Mouse (Mus musculus) right cerebral cortex, postnatal 14 days (tissue): Measurements from ENCODE around the gene Gtf3a.

Source experiments
- DNase-seq: peaks from one replicate; pipeline ENCODE4 v3.0.0; 2022

The Gtf3a gene

DNA sequence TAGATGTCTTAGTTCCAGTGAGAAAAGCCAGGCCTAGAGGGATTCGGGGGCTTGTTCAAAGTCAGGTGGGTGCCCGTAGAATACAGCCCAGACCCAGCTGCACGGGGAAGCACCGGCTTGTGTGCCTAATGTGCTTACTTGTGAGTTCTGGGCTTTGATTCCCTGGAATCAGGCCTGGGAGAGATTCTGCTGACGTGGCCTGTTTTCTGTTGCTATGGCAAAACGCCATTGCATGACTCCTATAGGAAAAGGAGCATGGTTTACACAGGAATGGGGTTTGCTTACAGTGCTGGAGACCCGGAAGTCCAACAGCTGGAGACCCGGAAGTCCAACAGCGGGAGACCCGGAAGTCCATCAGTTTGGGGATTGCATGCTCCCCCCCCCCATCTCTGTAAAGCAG lies 39.1 kb downstream of the Gtf3a start:
- DNase-seq, result no peak

DNA sequence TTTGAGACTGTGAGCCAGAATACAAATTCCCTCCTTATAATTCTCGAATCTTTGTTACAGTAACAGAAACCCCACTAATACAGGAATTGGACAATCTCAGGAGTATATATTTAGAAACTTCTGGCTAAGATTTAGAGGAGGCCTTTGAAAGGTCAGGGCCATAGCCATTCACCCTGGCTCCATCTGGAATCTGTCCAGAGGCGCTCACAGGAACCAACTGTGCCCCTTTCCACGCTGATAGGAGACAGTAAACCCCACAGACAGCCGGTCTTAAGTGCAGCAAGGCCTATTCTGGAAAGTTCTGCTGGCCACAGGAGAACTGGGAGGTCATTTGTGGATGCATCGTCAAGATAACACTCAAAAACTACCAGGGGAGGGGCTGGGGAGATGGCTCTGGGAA lies 40.6 kb downstream of the Gtf3a start:
- no peak for DNase-seq

DNA sequence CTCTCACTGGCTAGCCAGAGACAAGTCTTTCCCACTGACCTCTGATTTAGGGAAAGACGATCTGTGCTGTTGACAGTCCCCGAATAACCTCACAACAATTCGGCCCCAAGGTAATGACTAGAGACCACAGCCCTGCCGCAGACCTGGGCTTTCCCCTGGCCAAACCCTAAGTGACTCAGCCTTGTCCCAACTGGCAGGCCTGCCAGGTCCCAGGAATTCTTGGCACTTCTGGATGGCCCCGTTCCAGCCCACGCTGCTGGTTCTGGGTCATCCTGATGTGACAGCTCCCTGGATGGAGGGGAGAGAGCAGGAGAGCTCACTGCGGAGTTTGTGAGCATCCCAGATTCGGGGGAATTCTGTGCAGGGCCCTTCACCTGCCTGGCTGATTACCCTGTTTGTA lies 45.1 kb downstream of the Gtf3a start:
- no peak for DNase-seq

DNA sequence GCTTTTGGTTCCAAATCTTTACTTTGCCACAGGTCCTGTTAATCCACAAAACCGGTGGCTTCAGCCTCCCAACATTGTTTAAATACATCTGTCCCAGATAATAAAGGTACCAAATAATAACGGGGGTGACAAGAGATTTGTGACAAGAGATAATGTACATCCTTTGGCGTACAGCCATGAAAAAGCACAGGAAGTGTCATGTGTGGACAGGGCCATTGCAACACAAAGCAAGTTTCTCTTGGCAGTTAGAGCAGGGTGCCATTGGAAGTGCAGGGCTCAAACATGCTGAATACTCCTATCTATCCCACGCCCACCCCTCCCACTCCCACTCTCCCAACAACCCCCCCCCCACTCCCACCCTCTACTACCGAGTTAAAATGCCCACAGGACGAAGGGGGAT lies 46.5 kb downstream of the Gtf3a start:
- DNase-seq, result no peak

DNA sequence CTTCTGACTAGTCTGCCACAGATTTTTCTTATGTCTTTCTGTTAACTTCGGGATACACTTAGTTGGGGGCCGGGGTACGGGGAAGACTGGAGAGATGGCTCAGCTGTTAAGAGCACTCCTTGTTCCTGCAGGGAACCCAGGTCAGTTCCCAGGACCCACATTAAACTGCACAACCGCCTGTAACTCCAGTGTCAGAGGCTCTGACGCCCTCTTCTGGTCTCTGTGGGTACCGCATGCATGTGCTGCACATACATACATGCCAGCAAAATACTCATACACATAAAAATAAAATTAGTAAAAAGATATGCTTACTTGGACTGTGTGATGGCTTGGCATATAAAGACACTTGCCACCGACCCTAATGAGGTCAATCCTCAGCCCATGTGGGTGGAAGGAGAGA lies 48.4 kb downstream of the Gtf3a start:
- no peak for DNase-seq

DNA sequence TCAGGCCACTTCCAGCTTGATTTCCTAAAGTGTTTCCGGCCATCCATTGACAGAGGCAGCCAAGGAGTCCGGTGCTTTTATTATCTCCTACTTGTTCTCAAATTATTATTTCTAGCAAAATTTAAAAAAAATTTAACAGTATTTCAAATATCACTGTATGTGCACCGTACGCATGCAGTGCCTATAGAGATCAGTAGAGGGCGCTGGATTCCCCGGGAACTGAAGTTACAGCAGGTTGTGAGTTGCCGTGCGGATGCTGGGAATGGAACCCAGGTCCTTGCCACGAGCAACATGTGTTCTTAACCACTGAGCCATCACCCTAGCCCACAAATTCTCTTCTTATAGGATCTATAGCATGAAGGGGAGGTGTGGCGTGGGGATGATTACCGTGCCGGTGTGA lies 50.3 kb downstream of the Gtf3a start:
- DNase-seq, result no peak

DNA sequence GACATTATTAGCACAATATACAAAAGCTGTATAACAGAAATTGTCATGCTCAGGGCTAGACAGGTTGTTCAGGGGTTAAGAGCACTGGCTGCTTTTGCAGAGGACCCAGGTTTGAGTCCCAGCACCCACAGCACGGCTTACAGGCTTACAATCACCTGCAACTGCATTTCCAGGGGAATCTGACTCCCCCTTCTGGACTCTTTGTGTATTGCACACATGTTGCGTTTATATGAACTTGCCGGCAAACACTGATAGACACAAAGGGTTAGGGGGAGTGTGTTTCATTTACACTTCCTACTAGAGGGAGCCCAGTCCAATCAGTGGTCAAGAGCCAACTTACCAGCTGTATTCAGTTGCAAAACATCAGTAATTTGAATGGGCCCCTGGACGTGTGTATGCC lies 52.9 kb downstream of the Gtf3a start:
- no peak for DNase-seq

DNA sequence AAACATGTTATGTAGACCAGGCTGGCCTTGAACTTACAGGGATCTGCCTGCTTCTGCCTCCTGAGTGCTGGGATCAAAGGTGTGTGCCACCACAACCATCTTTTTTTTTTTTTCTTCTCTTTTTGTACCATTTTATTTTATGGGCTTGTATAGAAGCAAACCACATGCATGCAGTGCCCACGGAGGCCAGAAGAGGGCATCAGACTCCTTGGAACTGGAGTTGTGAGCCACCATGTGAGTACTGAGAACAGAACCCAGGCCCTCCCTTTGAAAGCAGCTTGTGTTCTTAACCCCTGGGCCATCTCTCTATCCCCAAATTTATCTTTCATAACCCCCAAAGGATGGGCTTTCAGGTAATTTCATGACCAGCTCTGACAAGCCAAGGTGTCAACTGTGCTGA lies 54.8 kb downstream of the Gtf3a start:
- DNase-seq, result no peak
